Mouse (Mus musculus) kidney, adult 2 months (tissue): Measurements from ENCODE around the gene Iqsec3. TPM values are rescaled to one million over a fixed set of nuclear protein-coding genes. Genes with fewer than 3 reads are reported as not detected.

Experiments used
- DNase-seq: peaks from one replicate; pipeline ENCODE4 v3.0.0; 2021
- H3K27ac ChIP-seq: fragments of 200-500 bp; 2 replicates; pipeline ENCODE4 v1.5.1; 2012; ENCODE audit warnings: low read depth, low read length, control low read depth, inconsistent platforms; ENCODE audit not compliant: insufficient read depth
- H3K27me3 ChIP-seq: fragments of 200-500 bp; replicated peaks from 2 replicates; pipeline ENCODE4 v1.6.1; 2012; ENCODE audit warnings: mild to moderate bottlenecking, moderate library complexity, low read length, inconsistent platforms; ENCODE audit not compliant: control insufficient read depth, insufficient read depth
- H3K36me3 ChIP-seq: fragments of 200-500 bp; 2 replicates; pipeline ENCODE4 v1.6.1; 2012; ENCODE audit warnings: mild to moderate bottlenecking, moderate library complexity, low read length, inconsistent platforms; ENCODE audit not compliant: control insufficient read depth, insufficient read depth
- H3K4me1 ChIP-seq: fragments of 200-500 bp; 2 replicates; pipeline ENCODE4 v1.6.1; 2011; ENCODE audit warnings: low read length; ENCODE audit not compliant: control insufficient read depth, insufficient read depth
- H3K4me3 ChIP-seq: fragments of 200-500 bp; 2 replicates; pipeline ENCODE4 v1.5.1; 2011; ENCODE audit warnings: mild to moderate bottlenecking, low read depth, low read length, control low read depth; ENCODE audit not compliant: insufficient read depth
- CTCF ChIP-seq: fragments of 200-500 bp; conservative IDR thresholded peaks from 2 replicates; pipeline ENCODE4 v1.5.1; 2011; ENCODE audit warnings: low read depth, mild to moderate bottlenecking, control low read depth, low read length, moderate library complexity, mixed read lengths; ENCODE audit not compliant: insufficient read depth, insufficient read length
- POLR2A ChIP-seq: fragments of 200-500 bp; IDR thresholded peaks from one replicate; pipeline ENCODE4 v1.6.1; 2011; ENCODE audit warnings: low read depth, low read length, control low read depth
- WGBS: fragments of 180-500 bp; shearing (Covaris S2); methylation state at CpG from one replicate; pipeline ENCODE4 v1.1.7; 2018; 5-methylcytosine and 5-hydroxymethylcytosine counted together
- polyA plus RNA-seq: library from polyadenylated mRNA; depleted of rRNA; stranded (reverse); fragments of >200 nt; gene quantifications from 2 replicates; pipeline ENCODE4 v1.2.3, GENCODE M21; 2012

The Iqsec3 gene
- polyA plus RNA-seq, 1 experiment: 0.20 TPM

GRCm38 (mm10) chr6:121407571-121408011 is 65.9 kb downstream of the Iqsec3 start:
- DNase-seq: no peak
- H3K4me3 ChIP-seq: no peak overlapping the region
- 31% methylated on average over 5 of the region's 5 CpGs for WGBS
- no peaks in the 10 kb centered on the region for H3K4me1 ChIP-seq
- H3K36me3 ChIP-seq: no peaks in the 10 kb centered on the region
- no peak overlapping the region for H3K27ac ChIP-seq
- TF ChIP-seq POLR2A: no peak
- no peaks in the 10 kb centered on the region for H3K27me3 ChIP-seq

GRCm38 (mm10) chr6:121405311-121405710 is 68.2 kb downstream of the Iqsec3 start:
- no peak overlapping the region for H3K27ac ChIP-seq
- no peak overlapping the region for H3K4me3 ChIP-seq
- no peak for DNase-seq
- no peaks in the 10 kb centered on the region for H3K36me3 ChIP-seq
- H3K4me1 ChIP-seq: no peaks in the 10 kb centered on the region
- no peaks in the 10 kb centered on the region for H3K27me3 ChIP-seq
- TF ChIP-seq CTCF: no peak
- WGBS: 65% methylated on average over 8 of the region's 8 CpGs

GRCm38 (mm10) chr6:121402661-121403244 is 70.7 kb downstream of the Iqsec3 start:
- no peak for DNase-seq

GRCm38 (mm10) chr6:121401826-121402660 is 71.4 kb downstream of the Iqsec3 start:
- TF ChIP-seq POLR2A (no peak), CTCF (no peak)
- WGBS: 83% methylated on average over 14 of the region's 14 CpGs

More at GRCm38 (mm10) chr6:121402661-121403244, 70.7 kb downstream of the Iqsec3 start:
- Histone ChIP-seq H3K27ac (no peak overlapping the region), H3K36me3 (no peaks in the 10 kb centered on the region), H3K4me3 (no peak overlapping the region), H3K4me1 (no peaks in the 10 kb centered on the region), H3K27me3 (no peaks in the 10 kb centered on the region)
- WGBS: 88% methylated on average over 8 of the region's 8 CpGs
- TF ChIP-seq CTCF (no peak), POLR2A (no peak)

GRCm38 (mm10) chr6:121401140-121401539 is 72.3 kb downstream of the Iqsec3 start:
- no peak for DNase-seq
- H3K27me3 ChIP-seq: no peaks in the 10 kb centered on the region
- H3K4me1 ChIP-seq: no peaks in the 10 kb centered on the region
- no peak overlapping the region for H3K27ac ChIP-seq
- no peak overlapping the region for H3K4me3 ChIP-seq
- no peaks in the 10 kb centered on the region for H3K36me3 ChIP-seq
- WGBS: 90% methylated on average over 6 of the region's 6 CpGs
- TF ChIP-seq CTCF (no peak), POLR2A (no peak)

More at GRCm38 (mm10) chr6:121401826-121402660, 71.4 kb downstream of the Iqsec3 start:
- Histone ChIP-seq H3K36me3 (no peaks in the 10 kb centered on the region), H3K27me3 (no peaks in the 10 kb centered on the region), H3K4me3 (no peak overlapping the region), H3K4me1 (no peaks in the 10 kb centered on the region), H3K27ac (no peak overlapping the region)
- DNase-seq: no peak

GRCm38 (mm10) chr6:121392610-121393252 is 80.7 kb downstream of the Iqsec3 start:
- no peak overlapping the region for H3K27ac ChIP-seq
- 87% methylated on average over 4 of the region's 4 CpGs for WGBS
- H3K36me3 ChIP-seq: no peaks in the 10 kb centered on the region
- no peaks in the 10 kb centered on the region for H3K4me1 ChIP-seq
- TF ChIP-seq POLR2A (no peak), CTCF (no peak)
- H3K4me3 ChIP-seq: no peak overlapping the region
- no peak for DNase-seq
- H3K27me3 ChIP-seq: no peaks in the 10 kb centered on the region

GRCm38 (mm10) chr6:121385397-121385796 is 88.1 kb downstream of the Iqsec3 start:
- H3K4me3 ChIP-seq: no peak overlapping the region
- H3K27ac ChIP-seq: no peak overlapping the region
- no peaks in the 10 kb centered on the region for H3K27me3 ChIP-seq
- DNase-seq: no peak
- TF ChIP-seq POLR2A: no peak
- TF ChIP-seq CTCF: no peak
- H3K4me1 ChIP-seq: no peaks in the 10 kb centered on the region
- WGBS: 78% methylated on average over 3 of the region's 3 CpGs
- no peaks in the 10 kb centered on the region for H3K36me3 ChIP-seq
